Mouse (Mus musculus): ENCODE measurements around the gene Tbxas1. TPM values are rescaled to one million over a fixed set of nuclear protein-coding genes. Genes with fewer than 3 reads are reported as not detected.

Gene Tbxas1
- polyA plus RNA-seq, 1 experiment from 2014 or later: 1.7 TPM

DNA sequence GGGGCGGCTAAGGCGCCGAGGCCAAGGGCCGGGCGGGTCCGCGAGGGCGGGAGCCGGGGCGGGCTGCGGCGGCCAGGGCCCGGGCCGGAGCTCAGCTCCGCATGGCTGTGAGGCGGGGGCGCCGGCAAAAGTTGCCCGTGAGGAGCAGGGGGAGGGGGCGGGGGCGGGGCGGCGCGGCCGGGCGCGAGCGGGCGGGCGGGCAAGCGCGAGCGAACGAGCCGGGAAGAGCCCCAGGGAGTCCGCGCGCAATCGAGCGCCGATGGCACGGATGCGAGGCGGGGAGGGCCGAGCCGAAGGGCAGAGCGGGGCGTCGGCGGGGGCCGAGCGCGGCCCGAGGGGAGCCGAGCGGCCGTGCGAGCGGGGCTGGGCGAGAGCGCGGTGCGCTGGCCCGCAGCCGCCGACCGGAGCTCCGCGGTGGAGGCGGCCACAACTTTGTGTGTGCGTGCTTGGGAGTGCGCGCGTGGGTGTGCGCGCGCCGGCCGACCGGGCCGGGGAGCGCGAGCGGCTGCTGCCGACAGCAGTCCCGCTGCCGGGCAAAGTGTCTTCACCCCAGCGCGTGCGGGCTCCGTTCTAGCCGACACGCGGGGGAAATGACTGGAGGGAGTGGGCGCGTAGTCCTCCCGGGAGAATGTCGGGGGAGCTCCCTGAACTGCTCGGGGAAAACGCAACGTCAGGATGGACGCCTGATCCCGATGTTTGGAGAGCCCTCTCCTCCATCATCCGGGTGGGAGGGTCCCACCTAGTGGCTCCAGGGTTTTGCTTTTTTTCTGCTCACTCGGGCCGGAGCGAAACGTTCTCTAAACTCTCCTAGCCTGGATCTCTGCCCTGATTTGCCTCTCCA, 1.1 kb downstream of the Tbxas1 start, which contains the start of gene Hipk2:
Gene Hipk2 (minus strand): TSS at position 95 of the 841 bp plus-strand sequence.
- Histone ChIP-seq H3K27me3 (ENCODE audit: control insufficient read depth, insufficient read depth, low read length) (no peaks in the 10 kb centered on the region), H3K4me2 (peak within 1 kb of the TSS; percentile 62), H3K9me3 (replicated peaks; ENCODE audit: control insufficient read depth, low read length) (no peaks in the 10 kb centered on the region), H3K36me3 (ENCODE audit: control insufficient read depth, insufficient read depth, low read length) (no peaks in the 10 kb centered on the region), H3K9ac (ENCODE audit: low read depth, low read length) (peak within 1 kb of the TSS; percentile 98), H3K4me3 (ENCODE audit: low read depth, low read length) (peak within 1 kb of the TSS; percentile 97), H3K27ac (ENCODE audit: low read depth, low read length) (peak within 1 kb of the TSS; percentile 90), H3K4me1 (ENCODE audit: control insufficient read depth, insufficient read depth, low read length) (peaks cover 12% of the 10 kb centered on the region)
- 0% methylated on average over 76 of the region's 108 CpGs for whole genome bisulfite sequencing (ENCODE audit: insufficient replicate concordance)
- peak; percentile 91 for ATAC-seq (replicated peaks; ENCODE audit: insufficient number of reproducible peaks, low FRiP score, low TSS enrichment)

DNA sequence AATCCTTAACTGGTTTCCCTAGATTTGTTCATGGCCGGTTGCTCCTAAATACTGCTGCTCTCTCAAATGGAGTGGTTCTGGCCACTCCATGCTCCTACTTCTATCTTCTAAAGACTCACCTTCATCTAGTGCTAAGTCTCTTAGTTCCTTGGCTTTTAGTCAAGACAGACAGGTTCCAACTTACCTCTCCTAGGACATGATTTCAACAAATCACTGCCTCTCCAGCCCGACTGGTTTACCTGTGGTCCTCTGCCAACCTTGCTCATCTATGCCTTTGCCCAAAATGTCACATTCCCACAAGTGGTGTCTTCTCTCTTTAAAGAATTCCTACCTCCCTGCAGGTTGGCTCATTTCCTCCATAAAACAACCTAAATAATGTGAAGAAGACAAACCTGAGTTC, 2.5 kb downstream of the Tbxas1 start:
- Histone ChIP-seq H3K27ac (ENCODE audit: low read depth, low read length) (no peak overlapping the region), H3K27me3 (ENCODE audit: control insufficient read depth, insufficient read depth, low read length) (no peaks in the 10 kb centered on the region), H3K4me2 (no peak overlapping the region), H3K9ac (ENCODE audit: low read depth, low read length) (no peak overlapping the region), H3K4me1 (ENCODE audit: control insufficient read depth, insufficient read depth, low read length) (peaks cover 6% of the 10 kb centered on the region; the same call in 1 of the 2 replicates), H3K9me3 (replicated peaks; ENCODE audit: control insufficient read depth, low read length) (no peaks in the 10 kb centered on the region), H3K36me3 (ENCODE audit: control insufficient read depth, insufficient read depth, low read length) (no peaks in the 10 kb centered on the region), H3K4me3 (ENCODE audit: low read depth, low read length) (no peak overlapping the region)
- no peak for ATAC-seq (replicated peaks; ENCODE audit: insufficient number of reproducible peaks, low FRiP score, low TSS enrichment)
- 90% methylated on average over 2 of the region's 2 CpGs for WGBS (ENCODE audit: insufficient replicate concordance)

- Histone ChIP-seq H3K9me3 (replicated peaks; ENCODE audit: control insufficient read depth, low read length) (no peaks in the 10 kb centered on the region), H3K27ac (ENCODE audit: low read depth, low read length) (no peak overlapping the region), H3K4me2 (no peak overlapping the region), H3K27me3 (ENCODE audit: control insufficient read depth, insufficient read depth, low read length) (no peaks in the 10 kb centered on the region), H3K4me1 (ENCODE audit: control insufficient read depth, insufficient read depth, low read length) (no peaks in the 10 kb centered on the region), H3K36me3 (ENCODE audit: control insufficient read depth, insufficient read depth, low read length) (no peaks in the 10 kb centered on the region), H3K9ac (ENCODE audit: low read depth, low read length) (no peak overlapping the region), H3K4me3 (ENCODE audit: low read depth, low read length) (no peak overlapping the region)
- no peak for ATAC-seq (replicated peaks; ENCODE audit: insufficient number of reproducible peaks, low FRiP score, low TSS enrichment)
- 63% methylated on average over 2 of the region's 2 CpGs for WGBS (ENCODE audit: insufficient replicate concordance)
Observed at GRCm38 (mm10) chr6:38881468-38881867, 6.3 kb downstream of the Tbxas1 start.

DNA sequence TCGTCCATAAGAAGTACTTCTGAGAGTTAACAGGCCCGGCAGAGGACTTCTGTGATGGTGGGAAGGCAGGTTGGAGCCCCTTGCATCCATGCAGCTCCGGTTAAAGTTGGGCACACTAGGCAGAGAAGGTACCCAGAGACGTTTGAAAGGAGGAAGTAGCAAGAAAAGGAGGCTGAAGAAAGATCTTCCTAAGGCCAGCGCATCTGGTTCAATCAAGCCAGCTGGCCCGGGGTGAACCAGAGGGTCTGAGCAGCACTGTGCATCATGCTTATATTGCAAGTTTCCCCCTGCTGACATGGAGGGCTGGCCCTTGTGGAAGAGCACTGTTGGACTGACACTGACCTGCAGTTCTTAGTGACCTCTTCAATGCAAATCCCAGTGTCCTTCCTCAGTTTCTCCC, 6.8 kb downstream of the Tbxas1 start:
- no peaks in the 10 kb centered on the region for H3K27me3 ChIP-seq (ENCODE audit: control insufficient read depth, insufficient read depth, low read length)
- H3K4me1 ChIP-seq (ENCODE audit: control insufficient read depth, insufficient read depth, low read length): no peaks in the 10 kb centered on the region
- H3K4me3 ChIP-seq (ENCODE audit: low read depth, low read length): no peak overlapping the region
- H3K4me2 ChIP-seq: no peak overlapping the region
- no peak overlapping the region for H3K27ac ChIP-seq (ENCODE audit: low read depth, low read length)
- H3K36me3 ChIP-seq (ENCODE audit: control insufficient read depth, insufficient read depth, low read length): no peaks in the 10 kb centered on the region
- 59% methylated on average over 6 of the region's 6 CpGs for WGBS (ENCODE audit: insufficient replicate concordance)
- H3K9me3 ChIP-seq (replicated peaks; ENCODE audit: control insufficient read depth, low read length): no peaks in the 10 kb centered on the region
- no peak for ATAC-seq (replicated peaks; ENCODE audit: insufficient number of reproducible peaks, low FRiP score, low TSS enrichment)
- no peak overlapping the region for H3K9ac ChIP-seq (ENCODE audit: low read depth, low read length)

DNA sequence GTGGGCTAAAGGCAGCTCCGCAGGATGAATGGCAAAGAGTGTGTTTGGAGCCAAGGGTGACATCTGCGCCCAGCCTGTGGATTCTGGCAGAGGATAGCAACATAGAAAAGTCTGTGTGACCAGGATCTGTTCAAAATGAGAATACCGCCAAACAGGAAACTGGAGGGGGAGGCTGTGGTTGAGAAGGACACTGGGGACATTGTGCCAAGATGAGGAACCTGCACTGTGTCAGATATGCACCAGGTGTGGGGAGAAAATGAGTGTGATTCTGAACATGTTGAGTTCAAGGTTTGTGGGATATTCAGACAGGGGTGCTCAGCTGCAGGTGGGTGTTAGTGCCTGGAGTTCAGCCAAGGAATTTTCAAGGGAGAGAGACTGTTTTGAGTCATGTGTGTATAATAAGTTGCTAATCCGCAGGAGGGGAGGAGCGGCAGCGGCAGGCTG, 7.5 kb downstream of the Tbxas1 start:
- 63% methylated on average over 6 of the region's 6 CpGs for WGBS (ENCODE audit: insufficient replicate concordance)
- H3K4me3 ChIP-seq (ENCODE audit: low read depth, low read length): no peak overlapping the region
- no peaks in the 10 kb centered on the region for H3K4me1 ChIP-seq (ENCODE audit: control insufficient read depth, insufficient read depth, low read length)
- H3K27ac ChIP-seq (ENCODE audit: low read depth, low read length): no peak overlapping the region
- no peak overlapping the region for H3K4me2 ChIP-seq
- H3K36me3 ChIP-seq (ENCODE audit: control insufficient read depth, insufficient read depth, low read length): no peaks in the 10 kb centered on the region
- no peaks in the 10 kb centered on the region for H3K27me3 ChIP-seq (ENCODE audit: control insufficient read depth, insufficient read depth, low read length)
- no peaks in the 10 kb centered on the region for H3K9me3 ChIP-seq (replicated peaks; ENCODE audit: control insufficient read depth, low read length)
- no peak overlapping the region for H3K9ac ChIP-seq (ENCODE audit: low read depth, low read length)
- ATAC-seq (replicated peaks; ENCODE audit: insufficient number of reproducible peaks, low FRiP score, low TSS enrichment): no peak

GRCm38 (mm10) chr6:38884482-38884881, 9.3 kb downstream of the Tbxas1 start:
- H3K4me2 ChIP-seq: no peak overlapping the region
- no peak overlapping the region for H3K9ac ChIP-seq (ENCODE audit: low read depth, low read length)
- H3K4me1 ChIP-seq (ENCODE audit: control insufficient read depth, insufficient read depth, low read length): no peaks in the 10 kb centered on the region
- no peaks in the 10 kb centered on the region for H3K27me3 ChIP-seq (ENCODE audit: control insufficient read depth, insufficient read depth, low read length)
- no peak for ATAC-seq (replicated peaks; ENCODE audit: insufficient number of reproducible peaks, low FRiP score, low TSS enrichment)
- no peaks in the 10 kb centered on the region for H3K9me3 ChIP-seq (replicated peaks; ENCODE audit: control insufficient read depth, low read length)
- H3K4me3 ChIP-seq (ENCODE audit: low read depth, low read length): no peak overlapping the region
- H3K27ac ChIP-seq (ENCODE audit: low read depth, low read length): no peak overlapping the region
- WGBS (ENCODE audit: insufficient replicate concordance): 39% methylated on average over 3 of the region's 3 CpGs
- H3K36me3 ChIP-seq (ENCODE audit: control insufficient read depth, insufficient read depth, low read length): no peaks in the 10 kb centered on the region

- H3K4me1 ChIP-seq (ENCODE audit: control insufficient read depth, insufficient read depth, low read length): no peaks in the 10 kb centered on the region
- WGBS (ENCODE audit: insufficient replicate concordance): 68% methylated on average over 1 of the region's 1 CpGs
- ATAC-seq (replicated peaks; ENCODE audit: insufficient number of reproducible peaks, low FRiP score, low TSS enrichment): no peak
- no peaks in the 10 kb centered on the region for H3K9me3 ChIP-seq (replicated peaks; ENCODE audit: control insufficient read depth, low read length)
- H3K36me3 ChIP-seq (ENCODE audit: control insufficient read depth, insufficient read depth, low read length): no peaks in the 10 kb centered on the region
- no peak overlapping the region for H3K4me3 ChIP-seq (ENCODE audit: low read depth, low read length)
- H3K27ac ChIP-seq (ENCODE audit: low read depth, low read length): no peak overlapping the region
- no peaks in the 10 kb centered on the region for H3K27me3 ChIP-seq (ENCODE audit: control insufficient read depth, insufficient read depth, low read length)
- H3K4me2 ChIP-seq: no peak overlapping the region
- no peak overlapping the region for H3K9ac ChIP-seq (ENCODE audit: low read depth, low read length)
Observed at GRCm38 (mm10) chr6:38885132-38885531, 9.9 kb downstream of the Tbxas1 start.

GRCm38 (mm10) chr6:38887436-38887835, 12.2 kb downstream of the Tbxas1 start:
- ATAC-seq (replicated peaks; ENCODE audit: insufficient number of reproducible peaks, low FRiP score, low TSS enrichment): no peak
- WGBS (ENCODE audit: insufficient replicate concordance): 87% methylated on average over 4 of the region's 4 CpGs
- no peaks in the 10 kb centered on the region for H3K9me3 ChIP-seq (replicated peaks; ENCODE audit: control insufficient read depth, low read length)
- H3K4me1 ChIP-seq (ENCODE audit: control insufficient read depth, insufficient read depth, low read length): no peaks in the 10 kb centered on the region
- no peak overlapping the region for H3K4me2 ChIP-seq
- no peaks in the 10 kb centered on the region for H3K27me3 ChIP-seq (ENCODE audit: control insufficient read depth, insufficient read depth, low read length)
- H3K9ac ChIP-seq (ENCODE audit: low read depth, low read length): no peak overlapping the region
- no peak overlapping the region for H3K4me3 ChIP-seq (ENCODE audit: low read depth, low read length)
- H3K36me3 ChIP-seq (ENCODE audit: control insufficient read depth, insufficient read depth, low read length): no peaks in the 10 kb centered on the region
- H3K27ac ChIP-seq (ENCODE audit: low read depth, low read length): no peak overlapping the region

DNA sequence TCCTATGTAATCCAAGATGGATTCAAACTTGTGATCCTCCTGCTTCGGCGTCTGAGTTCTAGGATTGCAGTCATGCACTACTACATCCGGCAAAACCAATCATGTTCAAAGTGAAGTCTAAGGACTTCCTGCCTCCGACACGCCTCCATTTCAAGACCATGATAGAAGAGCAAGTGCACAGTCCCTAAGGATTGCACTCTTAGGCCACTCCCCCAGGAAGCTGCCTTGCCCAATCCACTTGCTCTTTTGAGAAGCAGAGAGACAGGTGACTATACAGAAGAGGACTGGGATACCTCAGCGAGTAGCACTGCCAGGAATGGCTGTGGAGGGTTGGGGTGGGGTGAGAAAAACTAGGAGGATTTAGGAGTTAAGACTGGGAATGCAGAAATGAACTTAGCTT, 14.0 kb downstream of the Tbxas1 start:
- no peaks in the 10 kb centered on the region for H3K36me3 ChIP-seq (ENCODE audit: control insufficient read depth, insufficient read depth, low read length)
- ATAC-seq (replicated peaks; ENCODE audit: insufficient number of reproducible peaks, low FRiP score, low TSS enrichment): no peak
- H3K4me3 ChIP-seq (ENCODE audit: low read depth, low read length): no peak overlapping the region
- H3K4me2 ChIP-seq: no peak overlapping the region
- H3K4me1 ChIP-seq (ENCODE audit: control insufficient read depth, insufficient read depth, low read length): no peaks in the 10 kb centered on the region
- no peak overlapping the region for H3K9ac ChIP-seq (ENCODE audit: low read depth, low read length)
- no peaks in the 10 kb centered on the region for H3K27me3 ChIP-seq (ENCODE audit: control insufficient read depth, insufficient read depth, low read length)
- WGBS (ENCODE audit: insufficient replicate concordance): 69% methylated on average over 6 of the region's 6 CpGs
- H3K27ac ChIP-seq (ENCODE audit: low read depth, low read length): no peak overlapping the region
- no peaks in the 10 kb centered on the region for H3K9me3 ChIP-seq (replicated peaks; ENCODE audit: control insufficient read depth, low read length)

Measured in heart, embryonic 11.5 days (tissue).